Mouse (Mus musculus): ENCODE results near the gene Alk.

The Alk gene

DNA sequence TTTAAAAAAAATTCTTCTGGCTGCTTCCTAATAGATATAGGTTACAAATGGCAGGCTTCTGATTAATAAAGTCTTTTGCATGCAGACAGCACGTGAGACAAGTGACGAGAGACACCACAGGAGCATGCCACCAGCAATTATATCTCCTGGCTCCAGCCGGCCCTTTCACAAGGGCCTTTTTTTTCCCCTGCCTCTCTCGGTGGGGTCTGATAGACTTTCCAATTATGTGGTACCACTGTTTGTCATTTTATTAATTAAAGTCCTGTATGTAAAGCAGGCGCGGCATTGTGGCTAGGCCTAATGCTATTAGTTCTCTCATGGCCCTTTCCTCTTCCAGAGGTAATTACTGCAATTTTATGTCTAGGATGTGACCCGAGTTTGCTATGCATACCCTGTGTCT lies 630.7 kb downstream of the Alk start:
- DNase-seq (ENCODE audit: low spot score): no peak

DNA sequence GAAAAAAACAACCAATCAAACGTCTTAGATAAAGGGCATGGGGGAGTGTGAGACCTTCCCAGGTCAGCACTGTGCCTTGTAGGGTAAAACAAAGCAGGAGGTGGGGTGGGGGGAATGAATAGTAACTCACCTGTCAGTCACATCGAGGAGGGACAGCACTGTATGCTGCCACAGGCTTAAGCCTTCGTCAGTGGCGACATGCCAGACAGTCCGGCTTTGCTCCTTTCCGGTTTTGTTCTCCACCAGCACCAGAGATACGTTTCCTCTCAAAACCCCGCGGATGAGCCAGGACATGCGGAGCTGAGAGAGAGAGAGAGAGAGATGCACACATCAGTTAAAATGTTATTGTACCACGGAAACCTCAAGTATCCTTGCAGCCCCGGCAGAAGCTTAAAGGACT lies 637.1 kb downstream of the Alk start:
- DNase-seq (ENCODE audit: low spot score): no peak

DNA sequence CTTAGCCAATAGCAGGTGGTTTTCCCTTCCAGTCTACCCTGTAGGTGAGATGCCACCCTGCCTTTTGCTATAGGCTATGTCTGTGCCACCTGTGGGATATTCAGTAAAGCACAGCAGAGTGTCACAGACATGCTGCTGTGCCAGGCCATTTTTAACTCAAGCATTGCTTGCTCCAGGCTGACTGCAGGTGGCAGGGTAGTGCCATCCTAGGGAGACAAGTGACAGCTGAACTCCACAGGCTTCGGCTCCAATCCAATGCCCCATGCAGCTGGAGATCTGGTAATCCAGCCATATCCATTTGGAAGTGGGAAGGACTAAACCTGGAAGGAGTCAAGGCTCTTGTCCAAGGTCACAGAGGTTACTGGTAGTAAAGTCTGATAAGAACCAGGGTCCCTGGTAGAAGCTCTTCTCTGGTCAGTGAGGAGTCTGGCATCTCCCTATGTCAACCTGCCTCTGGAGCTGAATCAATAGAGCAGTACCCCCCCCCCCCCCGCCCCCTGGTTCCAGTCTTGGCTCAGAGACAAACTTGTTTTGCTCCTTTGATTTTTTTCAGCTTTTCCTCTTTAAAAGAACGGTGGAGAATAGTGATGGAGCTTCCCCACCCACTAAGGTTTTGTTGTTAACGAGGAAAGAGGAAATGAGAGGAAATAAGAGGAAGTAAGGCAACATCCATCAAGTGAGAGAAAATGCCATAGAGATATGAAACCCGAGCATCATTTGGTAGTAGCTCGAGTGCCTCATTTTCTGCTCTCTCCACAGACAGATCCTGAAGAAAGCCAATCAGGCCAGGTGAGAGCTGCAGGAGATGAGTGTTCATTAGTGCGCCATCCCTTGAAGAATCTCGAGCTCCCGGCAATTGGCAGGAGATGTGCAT lies 638.5 kb downstream of the Alk start:
- peak; percentile 85 for DNase-seq (ENCODE audit: low spot score)

DNA sequence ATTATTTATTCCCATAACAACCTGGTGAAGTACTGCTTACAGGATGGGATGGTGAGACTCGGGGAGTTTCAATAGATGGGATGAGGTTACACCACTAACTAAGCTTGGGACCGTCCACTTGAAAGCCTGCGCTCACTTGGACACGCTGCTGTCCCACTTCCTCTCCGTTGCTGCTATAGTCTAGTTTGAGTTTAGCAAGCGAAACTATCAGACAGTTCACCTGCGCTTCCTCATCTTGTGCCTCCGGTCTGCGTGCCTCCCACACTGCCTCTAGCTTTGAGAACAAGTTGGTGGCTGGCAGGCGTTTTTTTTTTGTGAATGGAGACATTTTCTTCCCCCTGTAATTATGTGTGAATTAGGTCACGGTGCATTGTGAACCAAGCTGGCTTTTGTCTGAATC lies 639.8 kb downstream of the Alk start:
- DNase-seq (ENCODE audit: low spot score): no peak

DNA sequence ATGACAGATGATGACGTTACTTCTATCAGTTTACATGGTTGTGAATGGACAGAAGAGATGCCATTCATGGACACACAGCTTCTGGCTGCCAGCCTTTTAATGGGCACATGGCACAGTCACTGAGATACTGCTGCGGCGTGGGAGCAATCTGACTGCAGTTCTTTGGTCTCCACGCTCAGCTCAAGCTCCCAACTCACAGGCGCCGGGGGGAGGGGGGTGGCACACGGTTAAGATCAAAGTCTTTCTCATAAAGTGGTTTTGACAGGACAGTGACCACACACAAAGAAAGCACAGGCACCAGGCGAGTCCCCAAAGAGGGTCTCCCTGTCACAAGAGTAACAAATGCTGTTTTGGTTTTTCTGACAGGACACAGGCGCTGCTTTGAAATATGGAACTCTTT lies 641.7 kb downstream of the Alk start:
- DNase-seq (ENCODE audit: low spot score): peak; percentile 84

DNA sequence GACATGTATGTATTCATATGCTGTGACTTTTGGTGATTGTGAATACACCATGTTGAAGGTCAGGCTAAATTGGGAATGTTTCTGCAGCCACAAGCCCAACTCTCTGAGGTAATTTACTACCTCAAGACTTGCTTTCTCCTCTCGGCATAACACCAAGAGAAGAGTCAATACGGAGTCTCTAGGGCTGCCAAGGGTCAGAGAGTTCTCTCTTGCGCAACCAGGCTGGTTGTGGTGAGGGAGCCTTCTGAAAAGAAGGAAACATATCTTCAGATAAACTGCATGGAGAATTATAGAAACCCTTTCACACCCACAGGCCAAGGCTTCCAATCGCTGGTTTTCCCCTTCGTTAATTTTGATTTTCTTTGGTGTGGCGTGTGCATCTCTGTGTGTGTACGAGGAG lies 649.4 kb downstream of the Alk start:
- no peak for DNase-seq (ENCODE audit: low spot score)

DNA sequence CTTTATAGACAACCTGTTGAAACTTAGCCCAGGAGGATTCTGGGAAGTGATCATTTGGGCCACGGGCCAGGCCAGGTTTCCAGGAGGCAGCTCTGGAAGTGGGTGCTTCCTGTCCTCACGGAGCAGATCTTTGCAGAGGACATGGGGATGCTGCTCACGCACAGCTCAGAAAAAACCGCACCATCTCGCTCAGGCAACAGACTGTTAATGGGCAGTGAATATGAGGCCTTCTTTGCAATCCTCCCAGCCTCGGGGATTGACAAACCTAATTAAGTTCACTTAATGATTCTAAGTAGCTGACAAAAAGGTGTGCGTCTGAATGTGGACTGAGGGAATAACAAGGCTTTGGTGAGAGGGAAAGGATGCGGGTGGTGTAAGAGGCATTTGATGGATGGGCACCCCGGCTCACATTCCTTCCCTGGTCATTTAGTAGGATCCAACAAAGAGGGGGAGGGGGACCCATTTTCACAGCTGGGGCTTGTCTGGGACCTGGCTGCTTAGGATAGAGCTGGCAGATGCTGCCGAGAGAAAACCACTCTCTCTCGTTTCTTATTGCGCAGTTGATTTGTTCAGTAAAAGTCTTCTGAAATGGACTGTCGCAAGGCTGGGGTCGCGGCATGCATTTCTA lies 650.1 kb downstream of the Alk start:
- DNase-seq (ENCODE audit: low spot score): no peak

DNA sequence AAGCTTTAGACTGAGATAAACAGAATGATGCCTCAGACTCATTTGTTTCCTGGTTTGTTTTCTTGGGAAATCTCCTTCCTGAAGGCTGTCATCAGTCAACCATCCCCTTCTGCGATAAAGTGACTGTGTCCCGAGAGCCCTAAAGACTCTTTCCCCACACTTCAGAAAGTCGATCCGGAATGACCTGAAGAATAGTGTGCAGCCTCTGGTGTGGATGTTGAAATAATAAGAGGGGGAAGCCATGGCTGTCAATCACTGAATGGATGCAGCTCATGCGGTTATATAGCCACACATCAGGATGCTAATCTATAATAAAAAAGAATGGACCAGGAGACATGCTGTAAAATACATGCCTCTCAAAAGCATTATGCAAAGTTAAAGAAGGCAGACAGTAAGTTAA lies 653.5 kb downstream of the Alk start:
- DNase-seq (ENCODE audit: low spot score): no peak

DNA sequence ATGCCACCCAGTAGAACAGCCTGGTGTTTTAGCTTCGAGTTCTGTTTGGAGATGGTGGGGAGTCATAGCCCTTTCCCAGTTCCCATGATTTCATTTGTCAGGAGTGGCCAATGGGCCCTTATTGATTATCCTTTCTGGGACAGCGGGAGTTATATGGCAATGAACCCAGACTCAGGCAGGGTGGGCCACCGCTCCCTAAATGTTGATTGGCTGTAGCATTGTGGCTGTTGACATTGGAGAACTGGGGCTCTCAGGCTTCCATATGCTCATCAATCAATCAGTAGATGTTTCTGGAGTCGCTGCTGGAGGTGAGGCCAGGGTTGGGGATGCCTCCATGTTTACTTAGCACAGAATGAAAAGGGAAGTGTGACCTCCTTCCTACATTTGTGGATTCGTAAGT lies 655.7 kb downstream of the Alk start:
- no peak for DNase-seq (ENCODE audit: low spot score)

DNA sequence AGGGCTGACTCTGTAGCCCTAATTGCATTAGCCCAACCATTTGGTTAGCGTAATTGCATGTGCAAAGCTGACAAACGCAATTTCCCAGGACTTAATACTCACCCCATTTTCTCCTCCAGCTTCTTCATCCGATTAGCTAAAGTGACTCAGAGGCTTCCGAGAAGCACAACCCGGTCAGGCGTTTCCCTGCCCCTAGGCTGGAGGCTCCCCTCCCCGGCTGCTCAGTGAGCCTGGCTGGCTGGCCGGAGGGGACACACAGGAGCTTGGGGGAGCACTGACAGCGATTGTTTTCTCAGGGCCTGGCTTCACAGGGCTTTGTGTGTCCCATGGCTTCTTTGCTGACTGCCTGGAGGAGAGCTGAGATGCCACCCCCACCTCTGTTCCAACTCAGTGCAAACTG lies 657.0 kb downstream of the Alk start:
- peak; percentile 89 for DNase-seq (ENCODE audit: low spot score)

DNA sequence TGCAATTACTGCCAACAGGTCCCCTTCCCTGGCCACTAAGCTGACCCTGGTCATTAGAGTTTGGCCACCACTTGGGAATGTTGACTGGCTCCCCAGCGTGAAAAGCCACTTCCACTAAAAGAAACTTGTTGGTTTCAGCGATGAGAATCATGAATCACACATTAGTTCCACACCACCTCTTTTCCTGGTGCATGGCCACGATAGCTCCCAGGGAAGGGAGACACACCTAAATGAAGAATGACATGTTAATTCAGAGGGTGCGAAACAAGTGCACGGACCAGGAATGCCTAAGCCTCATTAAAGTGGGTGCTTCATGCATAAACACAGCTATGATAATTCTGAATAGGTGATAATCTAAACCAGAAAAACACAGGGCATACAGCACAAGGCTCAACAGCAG lies 660.4 kb downstream of the Alk start:
- no peak for DNase-seq (ENCODE audit: low spot score)

DNA sequence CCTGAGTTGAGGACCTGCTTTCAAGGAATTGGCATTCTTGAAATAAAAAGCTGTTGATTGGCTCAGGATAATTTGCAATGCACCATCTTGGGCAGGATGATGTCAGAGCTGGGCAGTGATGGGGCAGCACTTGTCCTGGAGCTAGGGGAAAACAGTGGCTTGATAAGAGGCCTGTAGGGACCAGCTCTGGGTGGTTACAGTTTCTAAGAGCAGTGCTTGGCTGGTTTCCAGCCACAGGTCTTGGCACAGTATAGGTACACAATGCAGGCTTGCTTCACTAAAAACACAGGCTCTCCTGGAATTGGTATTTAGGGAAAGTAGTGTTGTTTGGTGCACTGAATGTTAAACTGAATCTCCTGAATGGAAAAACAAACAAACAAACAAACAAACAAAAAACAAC lies 662.4 kb downstream of the Alk start:
- peak; percentile 49 for DNase-seq (ENCODE audit: low spot score)

DNA sequence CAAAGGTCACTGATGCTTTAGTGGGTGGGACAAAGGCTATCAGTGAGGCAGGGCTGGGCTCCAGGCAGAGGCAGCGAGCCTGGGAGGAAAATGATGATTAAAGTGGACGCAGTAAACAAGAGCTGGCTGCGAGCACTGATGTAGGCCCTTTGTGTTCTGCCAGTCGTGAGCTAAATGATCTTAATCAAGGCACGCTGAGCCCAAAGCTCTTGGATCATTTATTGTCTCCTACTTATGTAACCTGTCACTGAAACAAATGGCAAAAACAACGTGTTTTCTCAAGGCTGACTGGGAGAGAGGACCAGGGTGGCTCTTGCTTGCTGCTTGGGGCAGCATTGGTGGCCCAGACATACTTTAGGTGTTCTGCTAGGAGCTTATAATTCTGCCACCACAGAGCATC lies 663.0 kb downstream of the Alk start:
- no peak for DNase-seq (ENCODE audit: low spot score)

DNA sequence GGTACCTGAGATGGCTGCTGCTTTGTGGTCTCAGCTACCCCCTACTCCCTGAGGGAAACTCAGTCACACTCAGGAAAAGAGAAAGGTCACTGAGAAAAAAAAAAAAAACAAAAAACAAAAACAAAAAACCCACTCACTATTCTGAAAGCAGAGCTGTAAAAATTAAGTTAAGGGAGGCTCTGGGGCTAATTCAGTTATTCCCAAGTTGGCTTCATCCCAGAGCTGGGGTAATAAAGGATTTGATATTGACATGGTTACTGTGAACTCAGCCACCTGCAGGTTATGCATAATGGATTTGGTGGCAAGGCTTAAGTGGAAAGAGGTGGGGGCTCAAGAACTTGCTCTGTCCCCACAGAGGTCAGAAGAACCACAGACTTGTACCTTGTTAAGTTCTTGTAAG lies 667.7 kb downstream of the Alk start:
- peak; percentile 90 for DNase-seq (ENCODE audit: low spot score)

DNA sequence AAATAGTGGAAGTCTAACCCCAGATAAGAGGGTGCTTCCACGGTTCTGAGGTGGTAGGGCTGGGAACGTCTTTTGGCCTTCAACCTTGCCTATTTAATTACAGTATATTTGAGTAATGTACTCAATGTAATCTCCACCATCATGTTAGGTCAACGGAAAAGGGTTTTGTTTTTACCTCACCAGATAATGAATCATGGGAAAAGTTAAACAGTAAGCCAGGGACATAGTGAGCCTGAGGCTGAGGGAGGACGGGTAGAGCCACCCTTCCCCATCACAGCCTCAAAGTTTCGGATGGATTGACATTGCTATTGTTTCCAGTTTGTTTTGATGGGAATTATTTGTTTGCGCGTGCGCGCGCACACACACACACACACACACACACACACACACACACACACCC lies 668.6 kb downstream of the Alk start:
- DNase-seq (ENCODE audit: low spot score): peak; percentile 25

DNA sequence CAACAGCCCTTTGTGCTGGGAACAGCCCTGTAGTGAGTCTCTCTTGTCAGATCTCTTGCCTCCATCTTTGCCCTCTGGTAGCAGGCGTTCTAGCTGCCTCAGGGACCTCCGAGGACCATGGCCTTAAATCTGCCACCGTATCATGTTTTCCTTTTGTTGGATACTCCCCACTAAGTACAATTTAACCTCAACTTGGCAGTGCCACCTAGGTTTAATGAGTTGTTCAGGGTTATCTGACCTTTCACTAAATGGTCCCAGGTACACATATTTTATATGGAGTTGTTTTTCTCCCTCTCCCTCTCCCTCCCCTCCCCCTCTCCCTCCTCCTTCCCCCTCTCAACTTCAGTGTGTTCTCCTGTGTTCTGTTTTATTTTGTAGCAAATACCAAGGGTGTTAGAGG lies 669.1 kb downstream of the Alk start:
- DNase-seq (ENCODE audit: low spot score): no peak

DNA sequence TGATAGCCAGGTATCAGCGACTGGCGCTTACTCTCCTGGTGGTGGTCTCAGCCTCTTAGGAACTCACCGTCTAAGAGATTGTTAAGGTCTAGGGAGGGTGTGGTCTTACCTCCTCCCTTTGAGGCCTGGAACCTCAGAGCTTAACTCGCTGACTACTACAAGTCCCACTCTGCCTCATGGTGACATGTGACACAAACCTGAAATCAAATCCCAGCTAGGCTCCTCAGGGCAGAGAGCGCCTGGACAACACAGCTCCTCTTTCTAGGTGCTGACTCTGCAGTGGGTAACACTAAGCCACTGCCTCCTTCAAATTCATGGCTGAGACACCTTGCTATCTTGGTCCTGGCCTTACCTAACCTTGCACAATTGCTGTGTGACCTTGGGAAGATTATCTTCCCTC lies 689.5 kb downstream of the Alk start:
- no peak for DNase-seq (ENCODE audit: low spot score)

DNA sequence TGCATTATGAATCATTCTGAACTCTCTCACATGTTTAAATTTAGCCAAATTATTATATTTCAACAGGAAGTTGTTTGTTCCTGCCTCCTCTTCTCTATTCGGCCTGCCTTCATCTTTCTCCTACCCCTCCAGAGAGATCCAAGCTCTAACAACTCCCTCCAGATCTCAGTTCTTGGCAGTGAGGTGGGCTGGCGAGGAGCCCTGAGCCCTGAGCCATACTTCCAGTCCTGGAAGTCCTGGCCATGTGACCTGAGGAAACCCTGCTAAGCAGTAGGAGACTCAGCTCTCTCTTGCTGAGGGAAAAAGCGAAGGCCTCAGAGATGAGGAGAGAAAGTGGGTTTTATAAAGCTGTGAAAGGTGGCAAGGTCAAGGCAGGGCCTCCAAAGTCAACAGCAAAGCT lies 689.9 kb downstream of the Alk start:
- no peak for DNase-seq (ENCODE audit: low spot score)

DNA sequence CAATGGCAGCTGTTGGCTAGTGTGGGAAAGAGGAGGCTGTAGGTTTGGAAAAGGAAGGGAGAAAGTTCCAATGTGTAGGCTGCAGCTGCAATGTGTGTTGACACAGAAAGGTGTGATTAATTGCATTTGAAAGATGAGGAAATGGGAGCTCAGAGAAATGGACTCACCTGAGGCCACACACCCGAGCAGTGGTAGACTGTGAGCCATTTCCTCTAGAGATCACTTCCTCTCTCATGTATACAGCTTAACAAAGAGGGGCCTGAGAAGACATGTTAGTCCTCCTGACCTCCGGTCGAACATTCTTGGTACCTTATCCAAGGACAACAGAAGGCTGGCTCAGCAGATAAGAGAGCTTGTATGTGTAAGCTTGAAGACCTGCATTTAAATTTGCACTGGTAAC lies 691.2 kb downstream of the Alk start:
- no peak for DNase-seq (ENCODE audit: low spot score)

DNA sequence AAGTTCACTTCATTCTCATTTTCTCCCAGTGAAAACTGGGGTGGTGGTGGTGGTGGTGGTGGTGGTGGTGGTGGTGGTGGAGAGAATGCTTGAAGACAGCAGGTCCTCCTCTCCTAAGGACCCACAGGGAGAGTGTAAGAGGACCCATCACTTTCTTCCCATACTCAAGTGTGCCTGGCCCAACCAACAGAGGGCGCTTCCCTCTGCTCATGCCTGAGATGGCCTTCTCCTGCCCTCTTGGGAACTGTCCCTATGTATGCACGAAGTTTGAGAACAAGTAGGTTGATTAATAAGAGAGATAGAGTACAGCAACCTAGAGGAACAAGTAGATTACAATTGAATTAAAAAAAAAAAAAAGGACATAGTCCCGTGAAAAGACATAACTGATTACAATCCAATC lies 695.3 kb downstream of the Alk start:
- peak; percentile 44 for DNase-seq (ENCODE audit: low spot score)

DNA sequence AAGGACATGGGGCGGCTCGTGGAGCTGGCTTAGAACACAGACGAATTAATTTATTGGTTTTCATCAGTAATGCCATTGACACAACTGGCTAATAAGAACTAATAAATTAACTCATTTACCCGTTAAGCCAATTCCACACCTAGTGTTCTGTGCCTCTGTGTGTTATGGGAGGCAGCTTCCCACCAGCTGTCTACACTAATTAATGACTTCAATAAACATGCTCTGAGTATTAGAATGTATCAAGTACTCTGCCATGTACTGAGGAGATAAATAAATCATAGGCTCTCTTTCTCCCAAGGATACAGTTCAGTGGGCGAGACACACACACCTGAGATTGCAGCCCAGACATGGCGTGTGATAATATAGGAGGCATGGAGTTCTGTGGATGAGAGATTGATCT lies 723.1 kb downstream of the Alk start:
- DNase-seq (ENCODE audit: low spot score): no peak

DNA sequence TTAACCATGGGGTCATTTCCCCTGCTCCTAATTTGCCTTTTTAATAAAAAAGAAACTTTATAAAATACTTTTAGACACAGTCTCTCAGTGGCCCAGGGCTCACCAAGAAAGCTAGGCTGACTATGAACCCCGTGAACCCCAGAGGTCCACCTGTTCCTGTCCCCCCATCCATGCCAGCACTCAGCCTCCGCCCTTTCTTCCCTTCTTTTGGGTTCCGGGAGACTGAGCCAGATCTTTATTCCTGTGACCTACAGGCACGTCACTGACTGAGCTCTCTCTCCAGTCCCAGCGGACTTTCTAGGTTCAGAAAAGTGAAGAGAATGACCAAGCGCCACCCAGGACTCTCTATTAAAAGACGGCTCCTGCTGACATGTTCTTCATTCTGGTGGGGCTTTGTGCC lies 728.9 kb downstream of the Alk start:
- DNase-seq (ENCODE audit: low spot score): no peak

DNA sequence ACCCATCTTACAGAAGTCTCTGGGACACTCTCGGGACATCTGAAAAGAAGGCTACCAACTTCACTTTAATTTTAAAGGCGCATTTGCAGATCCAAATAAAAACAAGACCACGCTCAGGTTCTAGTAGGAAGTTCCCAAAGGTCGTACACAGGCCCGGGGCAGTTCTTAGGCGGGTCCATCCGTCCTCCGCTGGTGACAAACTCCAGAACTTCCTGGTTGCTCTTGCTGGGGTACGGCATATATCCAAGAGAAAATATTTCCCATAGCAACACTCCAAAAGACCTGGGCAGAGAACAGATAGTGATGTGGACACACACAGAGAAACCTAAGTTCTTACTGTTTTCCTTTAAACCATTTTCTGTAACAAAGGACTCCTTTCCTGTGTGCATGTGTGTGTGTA lies 729.6 kb downstream of the Alk start:
- no peak for DNase-seq (ENCODE audit: low spot score)

DNA sequence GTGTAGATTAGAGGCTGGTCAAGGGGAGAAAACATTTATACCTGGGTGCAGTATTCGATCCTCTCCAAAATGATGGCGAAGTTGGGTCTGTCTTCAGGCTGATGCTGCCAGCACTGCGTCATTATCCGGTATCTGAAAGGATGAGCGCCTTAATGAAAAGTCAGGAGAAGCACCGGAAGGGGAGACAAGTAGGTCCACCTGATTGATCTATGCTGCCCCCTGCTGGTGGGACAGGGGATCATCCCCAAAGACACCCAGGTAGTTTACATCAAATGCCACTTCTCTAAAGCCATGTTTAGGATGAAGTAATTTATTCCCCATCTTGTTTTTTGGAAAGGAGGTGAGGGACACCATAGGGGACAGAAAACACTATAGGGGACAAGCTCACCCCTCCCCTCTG lies 730.4 kb downstream of the Alk start:
- DNase-seq (ENCODE audit: low spot score): peak; percentile 33

Measured in MN1 (cell line).